Mouse (Mus musculus) cerebellum, postnatal 36 days (tissue): ENCODE results near the gene Uqcc2.

Experiments
- DNase-seq, 2 experiments: peaks; one replicate each; pipeline ENCODE4 v3.0.0; 2021 to 2022; ENCODE audit warnings: mixed read lengths in 2 of 2

Gene Uqcc2

DNA sequence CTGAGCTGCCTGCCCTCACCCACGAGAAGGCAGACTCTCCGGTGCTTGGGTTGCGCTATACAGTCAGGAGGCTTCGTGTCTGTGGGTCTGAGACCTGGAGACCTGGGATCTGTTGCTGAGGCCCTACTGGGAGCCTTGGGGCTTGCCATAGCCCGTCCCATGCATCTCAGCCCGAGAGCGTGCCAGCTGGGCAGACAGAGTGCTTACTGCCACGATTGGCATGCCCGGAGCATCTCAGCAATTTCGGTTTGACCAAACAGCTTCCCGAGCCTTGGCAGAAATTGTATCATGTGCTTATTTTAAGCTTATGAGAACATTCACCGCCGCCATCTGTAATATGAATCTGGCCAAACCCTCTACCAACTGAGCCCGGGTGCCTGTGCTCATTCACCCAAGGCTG, 20.5 kb upstream of the Uqcc2 start:
- DNase-seq: peak; percentile 65

DNA sequence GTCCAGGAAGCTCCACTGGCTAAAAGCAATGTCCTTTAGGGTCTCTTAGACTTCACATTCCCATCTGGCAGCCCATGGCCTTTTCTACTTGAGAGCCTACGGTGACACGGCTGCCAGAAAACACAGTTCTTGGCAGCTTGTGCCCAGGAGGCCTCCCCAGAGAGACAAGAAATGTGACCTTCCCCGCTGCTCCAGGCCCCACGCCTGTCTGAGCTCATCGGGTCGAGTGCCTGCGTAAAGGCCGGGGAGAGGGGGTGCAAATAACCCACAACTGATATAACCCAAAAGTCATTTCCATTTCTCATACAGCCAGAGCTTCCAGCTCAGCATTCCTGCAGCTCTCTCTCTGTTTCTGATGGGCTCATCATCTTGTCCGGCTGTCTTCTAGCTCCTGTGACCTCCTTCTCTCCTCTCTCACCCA, 20.1 kb upstream of the Uqcc2 start:
- DNase-seq: peak in 1 of 2 experiments; percentile 36

DNA sequence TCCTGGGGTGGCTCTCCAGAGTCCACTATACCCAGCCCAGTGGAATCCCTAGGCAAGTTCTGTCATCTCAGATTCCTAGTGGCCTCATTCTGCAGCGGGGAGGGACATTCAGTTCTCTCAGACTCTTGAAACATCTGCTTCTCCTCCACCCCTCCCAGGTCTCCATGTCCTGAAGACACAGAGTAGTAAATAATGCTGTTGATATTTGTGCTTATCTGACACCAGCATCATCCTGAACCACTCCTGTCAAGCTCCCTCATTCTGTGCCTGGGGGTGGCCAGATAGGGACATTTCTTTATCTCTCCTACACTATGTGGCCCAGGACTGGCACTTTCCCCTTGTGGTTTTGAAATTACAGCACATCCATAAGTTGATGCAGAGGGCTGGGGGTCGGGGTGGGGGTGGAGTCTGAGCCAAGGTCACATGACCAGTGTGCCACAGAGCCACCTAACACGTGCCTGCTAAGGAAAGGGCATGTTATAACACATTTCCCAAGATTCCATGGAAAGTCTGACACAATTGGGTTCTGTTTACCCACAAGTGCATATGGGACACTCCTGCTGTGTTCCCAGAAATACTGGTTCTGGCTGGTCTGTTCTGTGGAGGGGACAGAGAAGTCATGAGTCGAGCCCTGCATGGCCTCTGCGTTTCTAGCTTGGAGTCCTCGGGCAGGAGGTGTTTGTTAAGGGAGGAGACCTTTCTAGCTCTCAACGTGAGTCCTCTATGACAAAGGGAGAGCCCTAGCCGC, 19.4 kb upstream of the Uqcc2 start:
- DNase-seq: no peak

DNA sequence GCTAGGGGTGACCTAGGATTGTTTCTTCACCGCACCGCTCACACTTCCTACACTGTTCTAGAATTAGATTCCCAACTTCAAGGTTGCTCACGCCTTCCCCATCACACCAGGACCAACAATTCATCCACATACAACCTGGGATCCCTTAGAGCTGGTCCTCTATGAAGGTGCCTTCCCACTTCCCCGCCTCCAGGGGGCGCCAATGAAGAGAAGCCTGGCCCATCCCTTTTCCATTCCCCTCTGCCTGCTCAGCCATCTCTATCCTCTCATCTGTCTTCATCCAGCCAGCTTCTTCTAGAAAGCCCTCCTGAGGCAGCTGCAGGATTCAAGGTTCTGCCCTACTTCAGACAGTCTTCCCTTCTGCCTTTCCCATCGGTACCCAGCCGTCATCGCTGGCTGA, 17.7 kb upstream of the Uqcc2 start:
- DNase-seq: peak; percentile 34 to 36

DNA sequence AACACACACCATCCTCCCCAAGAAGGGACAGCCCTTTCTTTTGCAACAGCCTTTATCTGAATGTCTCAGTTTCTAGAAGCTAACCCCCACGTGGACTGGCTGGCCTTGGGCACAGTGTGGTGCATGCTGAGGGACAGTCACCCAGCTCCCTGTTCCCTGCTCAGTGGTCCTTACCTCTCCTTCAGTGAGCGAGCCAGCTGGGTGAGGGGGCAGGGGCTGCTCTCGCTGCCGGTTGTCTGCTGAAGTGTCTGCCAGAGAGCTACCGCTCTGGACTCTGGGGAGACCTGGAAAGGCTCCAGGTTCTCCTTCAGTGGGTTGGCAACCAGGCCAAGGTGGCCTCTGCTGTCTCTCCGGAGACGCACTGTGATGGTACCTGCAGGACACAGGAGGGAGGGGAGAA, 17.2 kb upstream of the Uqcc2 start:
- DNase-seq: peak in 1 of 2 experiments; percentile 19

DNA sequence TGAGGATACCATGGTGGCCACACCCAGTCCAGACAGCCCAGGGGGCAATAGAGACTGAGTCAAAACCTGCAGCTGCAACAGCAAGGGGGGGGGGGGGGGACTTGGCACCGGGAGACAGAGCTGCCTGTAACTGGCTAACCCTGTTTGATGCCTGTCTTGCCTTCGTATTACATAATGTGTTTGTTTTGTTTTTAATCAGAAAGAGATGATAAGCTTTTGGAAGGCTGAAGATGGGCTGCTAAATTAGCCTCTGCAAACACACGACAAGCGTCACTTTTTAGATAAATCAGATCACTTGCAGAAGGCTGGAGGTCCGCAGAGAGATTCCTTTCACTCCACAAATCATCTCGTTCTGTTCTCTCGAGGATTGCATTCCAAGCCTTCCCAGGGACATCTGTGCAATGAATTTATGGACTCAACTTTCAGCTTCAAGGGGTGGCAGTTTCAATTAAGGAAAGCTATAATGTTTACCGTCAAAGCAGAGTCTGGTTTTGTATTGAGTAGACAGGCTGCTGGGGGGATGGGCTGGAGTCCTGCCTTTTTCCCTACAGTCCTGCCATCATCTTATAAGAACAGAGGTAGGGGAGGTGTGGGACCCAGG, 12.7 kb upstream of the Uqcc2 start:
- no peak for DNase-seq

DNA sequence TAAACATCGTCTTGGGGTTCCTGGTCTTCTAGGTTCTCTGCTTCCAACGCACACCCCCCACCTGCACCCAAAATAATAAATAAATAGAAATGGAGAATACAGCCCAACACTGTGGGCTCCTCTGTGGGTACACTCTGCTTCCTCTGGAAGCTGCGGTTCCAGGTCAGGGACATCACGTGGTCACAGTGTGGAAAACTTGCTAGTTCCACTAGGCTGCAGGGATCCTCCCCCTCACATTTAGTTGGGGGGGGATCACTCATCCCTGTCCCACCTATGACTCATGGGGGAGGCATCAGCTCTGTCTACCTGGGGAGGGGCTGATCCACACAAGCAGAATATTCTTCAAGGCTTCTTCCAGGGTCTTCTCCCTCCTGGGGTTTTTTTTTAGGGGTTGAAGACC, 10.4 kb upstream of the Uqcc2 start:
- DNase-seq: no peak

DNA sequence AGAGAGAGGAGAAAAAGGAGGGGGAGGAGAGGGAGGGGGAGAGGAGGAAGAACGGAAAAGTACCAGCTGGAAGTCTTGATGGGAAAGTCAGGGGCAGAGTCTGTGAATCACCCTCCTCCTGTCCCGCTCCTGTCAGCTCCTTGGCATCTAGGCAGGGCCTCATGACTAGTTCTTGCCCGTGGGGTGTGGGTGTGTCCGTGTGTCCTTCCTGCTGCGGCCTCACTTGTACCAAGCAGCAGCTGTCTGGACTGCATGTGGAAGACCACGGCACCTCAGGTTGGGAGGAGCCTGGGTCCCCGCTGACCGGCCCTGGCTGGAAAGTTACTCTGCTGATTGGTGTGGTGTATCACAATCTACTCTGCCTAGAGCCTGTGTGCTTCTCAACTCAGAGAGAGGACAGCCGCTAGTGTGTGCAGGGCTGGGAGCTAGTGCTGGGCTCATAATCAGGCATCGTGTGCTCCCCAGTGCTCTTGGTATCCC, 8.3 kb upstream of the Uqcc2 start:
- DNase-seq: no peak

DNA sequence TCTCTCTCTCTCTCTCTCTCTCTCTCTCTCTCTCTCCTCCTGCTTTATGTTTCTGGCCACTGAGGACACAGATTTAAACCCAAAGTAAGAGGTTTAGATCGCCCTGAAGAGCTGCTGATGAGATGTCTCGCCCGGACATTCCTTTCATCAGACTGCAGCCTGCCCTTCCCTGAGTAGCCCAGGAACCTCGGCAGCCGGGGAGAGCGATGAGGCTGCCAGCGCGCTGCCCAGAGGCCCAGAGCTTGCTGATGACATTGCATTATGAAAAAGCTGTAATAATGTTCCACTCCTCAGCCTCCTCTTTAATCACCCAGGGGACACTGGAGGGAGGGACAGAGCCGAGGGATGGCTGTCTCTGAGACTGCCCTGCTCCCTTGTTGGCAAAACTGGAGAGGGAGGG, 6.5 kb upstream of the Uqcc2 start:
- no peak for DNase-seq

DNA sequence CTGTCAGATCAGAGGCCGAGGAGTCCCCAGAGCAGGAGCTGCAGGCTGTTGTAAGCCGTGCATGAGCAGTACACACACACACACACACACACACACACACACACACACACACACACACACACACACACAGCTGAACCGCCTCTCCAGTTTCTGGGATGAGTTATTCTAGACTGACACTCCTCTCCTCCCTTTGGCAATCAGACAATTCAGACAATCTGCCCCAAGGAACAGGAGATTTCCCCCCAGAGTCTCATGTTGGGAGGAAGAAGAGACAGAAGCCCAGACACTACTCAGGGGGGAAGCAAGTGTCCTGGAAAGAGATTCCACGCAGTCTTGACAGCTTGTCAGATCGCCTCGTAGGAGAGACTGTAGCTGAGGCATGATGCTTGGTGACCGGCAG, 5.6 kb upstream of the Uqcc2 start:
- no peak for DNase-seq

DNA sequence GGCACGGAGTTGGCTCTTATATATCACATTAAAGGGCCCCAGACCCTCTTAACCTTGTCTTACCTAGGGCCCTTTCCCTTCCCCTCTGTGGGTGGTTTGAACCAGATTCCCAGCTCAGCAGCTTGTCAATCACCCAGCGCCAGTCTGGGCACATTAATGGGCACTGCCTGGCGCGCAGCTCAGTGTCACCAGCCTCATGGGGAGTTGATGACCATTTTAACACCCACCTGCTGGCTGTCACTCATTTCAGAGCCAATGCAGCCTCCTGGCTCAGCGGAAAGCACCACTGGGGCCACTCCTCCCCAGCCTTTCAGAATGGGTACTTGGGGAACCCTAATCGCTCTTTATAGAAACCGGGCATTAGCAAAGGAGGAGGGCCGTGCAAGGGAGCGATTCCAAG, 4.7 kb upstream of the Uqcc2 start:
- no peak for DNase-seq

DNA sequence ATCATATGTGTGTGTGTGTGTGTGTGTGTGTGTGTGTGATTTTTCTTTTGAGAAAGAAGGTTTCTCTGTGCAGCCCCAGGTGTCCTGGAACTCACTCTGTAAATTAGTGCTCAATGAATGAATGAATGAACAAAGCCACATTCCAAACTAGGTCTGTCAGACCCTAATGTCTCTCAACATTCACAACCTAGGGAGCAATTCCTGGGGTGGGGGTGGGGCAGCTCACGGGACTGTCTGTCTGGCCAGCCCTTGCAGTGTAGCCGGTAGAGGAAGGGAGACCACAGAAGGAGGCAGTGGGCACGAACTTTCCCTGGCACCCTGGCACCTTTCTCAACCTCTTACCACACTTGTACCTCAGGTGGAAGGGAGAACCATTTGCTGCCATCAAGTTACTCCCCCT, 999 bp upstream of the Uqcc2 start:
- DNase-seq: no peak

DNA sequence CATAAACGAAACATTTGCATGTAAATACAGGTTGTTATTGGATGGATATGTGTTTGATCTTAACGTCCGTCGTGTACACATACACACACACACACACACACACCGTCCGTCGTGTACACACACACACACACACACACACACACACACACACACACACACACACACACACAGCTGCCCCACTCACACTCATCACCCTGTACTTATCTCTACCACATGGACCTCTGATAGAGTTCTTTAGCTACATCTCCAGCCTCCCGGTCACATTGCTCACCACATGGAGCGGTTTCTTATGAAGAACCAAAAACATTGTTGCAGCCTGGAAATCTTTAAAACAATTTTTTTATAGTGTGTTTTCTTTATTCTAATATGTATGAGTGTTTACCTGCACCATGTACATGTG, 471 bp upstream of the Uqcc2 start:
- no peak for DNase-seq

DNA sequence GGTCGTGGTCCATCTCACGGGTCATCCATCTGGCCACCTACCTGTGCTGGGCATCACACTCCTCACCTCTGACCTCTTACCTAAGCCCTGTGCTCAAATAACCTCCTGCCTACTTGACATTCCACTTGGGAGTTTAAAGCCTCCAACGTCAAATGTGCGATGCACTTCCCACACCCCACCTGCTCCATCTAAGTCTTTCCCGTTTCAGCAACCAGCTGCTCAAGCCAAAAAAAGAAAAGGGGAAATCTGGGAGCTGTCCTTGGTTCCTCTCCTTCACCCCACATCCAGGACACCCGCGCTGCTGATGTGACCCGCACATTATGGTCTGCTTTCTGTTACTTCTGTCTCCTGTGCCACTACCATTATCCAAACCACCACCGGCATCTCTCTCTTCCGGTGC, 1.5 kb downstream of the Uqcc2 start:
- no peak for DNase-seq

DNA sequence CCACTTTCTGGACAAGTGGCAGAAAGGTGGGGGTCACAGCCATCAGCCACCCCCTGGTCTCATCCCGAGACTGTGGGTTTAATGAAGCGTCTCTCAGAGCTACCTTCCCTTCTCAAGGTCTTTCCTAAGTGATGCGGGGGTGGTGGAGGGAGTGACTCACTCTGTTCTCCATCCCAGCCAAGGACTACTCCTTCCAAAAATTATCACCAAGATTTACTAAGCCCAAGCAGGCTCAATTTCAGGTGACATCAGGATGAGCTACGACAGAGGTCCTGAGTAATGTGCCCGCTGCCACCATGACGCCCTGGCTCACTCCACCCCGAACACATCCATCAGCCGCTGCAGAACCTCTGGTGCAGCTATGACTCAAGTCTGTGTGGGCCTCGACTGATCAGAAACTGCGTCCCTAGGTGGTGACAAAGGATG, 2.5 kb downstream of the Uqcc2 start:
- no peak for DNase-seq

DNA sequence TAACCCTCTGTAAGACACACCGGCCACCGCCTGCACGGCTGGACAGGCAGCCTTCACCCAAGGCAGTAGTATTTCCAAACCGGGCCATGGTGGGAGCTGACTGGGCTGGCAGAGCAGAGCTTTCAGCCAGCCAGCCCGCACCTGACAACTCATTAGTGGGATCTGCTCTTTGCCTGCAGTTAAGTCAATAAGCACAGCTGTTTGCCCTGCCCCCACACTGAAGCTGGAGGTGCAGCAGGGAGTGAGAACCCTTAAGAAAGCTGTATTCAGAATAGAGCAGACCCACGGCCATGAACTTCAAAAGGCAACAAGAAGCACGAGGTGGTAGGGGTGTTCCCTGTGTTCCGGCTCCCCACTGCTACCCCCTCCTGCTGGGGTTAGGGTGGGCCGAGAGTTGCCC, 3.5 kb downstream of the Uqcc2 start:
- no peak for DNase-seq

DNA sequence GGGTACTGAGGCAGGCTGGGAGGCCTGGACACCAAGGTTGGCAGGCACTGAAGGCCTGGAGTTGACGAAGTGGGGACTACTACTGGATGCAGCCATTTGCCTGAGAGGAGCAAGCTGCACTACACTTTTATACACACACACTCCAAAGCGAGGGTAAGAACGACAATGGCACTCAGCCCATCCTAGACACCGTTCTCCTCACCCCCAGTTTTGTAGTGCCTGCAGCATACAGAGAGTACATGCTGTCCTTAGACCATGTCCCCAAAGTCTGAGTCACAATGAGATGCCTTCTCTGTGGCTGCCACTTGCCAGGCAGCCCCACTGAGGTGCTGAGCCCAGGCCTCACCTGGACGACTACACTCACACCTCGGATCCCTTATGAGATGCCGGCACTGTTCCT, 3.9 kb downstream of the Uqcc2 start:
- DNase-seq: no peak

DNA sequence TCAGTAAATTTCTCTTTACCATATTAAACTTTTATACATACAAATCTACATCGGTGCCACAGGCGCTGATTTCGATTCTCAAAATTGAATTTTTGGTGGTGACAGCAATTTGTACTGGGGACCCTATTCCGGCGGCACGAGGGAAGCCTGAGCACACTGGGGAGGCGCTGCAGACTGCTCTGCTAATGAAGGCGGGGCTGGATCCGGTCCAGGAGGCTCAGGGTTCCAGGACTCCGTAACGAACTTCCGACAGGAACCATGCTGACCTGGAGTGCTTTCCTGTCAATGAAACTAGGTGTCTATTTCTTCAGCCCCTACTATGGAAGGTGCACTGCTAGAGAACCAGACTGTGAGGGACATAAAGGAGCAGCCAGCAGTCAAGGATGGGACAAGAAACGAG, 4.4 kb downstream of the Uqcc2 start:
- peak; percentile 45 to 57 for DNase-seq

DNA sequence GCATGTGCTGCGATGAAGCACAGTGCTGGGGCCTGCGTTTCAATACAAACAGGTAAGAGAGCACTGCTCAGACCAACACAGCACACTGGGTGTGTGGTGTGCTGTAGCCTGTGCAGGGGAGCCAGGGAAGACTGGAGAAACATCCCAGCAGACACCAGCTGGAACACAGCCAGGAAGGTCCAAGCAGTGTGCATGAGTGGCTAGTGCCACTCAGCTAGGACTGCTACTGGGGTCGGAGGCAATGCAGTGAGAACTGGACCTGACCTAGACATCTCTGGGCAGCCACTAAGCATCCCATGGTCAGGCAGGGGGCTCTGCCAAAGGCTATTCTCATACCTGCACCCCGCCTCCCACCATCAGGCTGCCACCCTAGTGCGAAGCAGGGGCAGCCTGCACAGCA, 5.5 kb downstream of the Uqcc2 start:
- no peak for DNase-seq

DNA sequence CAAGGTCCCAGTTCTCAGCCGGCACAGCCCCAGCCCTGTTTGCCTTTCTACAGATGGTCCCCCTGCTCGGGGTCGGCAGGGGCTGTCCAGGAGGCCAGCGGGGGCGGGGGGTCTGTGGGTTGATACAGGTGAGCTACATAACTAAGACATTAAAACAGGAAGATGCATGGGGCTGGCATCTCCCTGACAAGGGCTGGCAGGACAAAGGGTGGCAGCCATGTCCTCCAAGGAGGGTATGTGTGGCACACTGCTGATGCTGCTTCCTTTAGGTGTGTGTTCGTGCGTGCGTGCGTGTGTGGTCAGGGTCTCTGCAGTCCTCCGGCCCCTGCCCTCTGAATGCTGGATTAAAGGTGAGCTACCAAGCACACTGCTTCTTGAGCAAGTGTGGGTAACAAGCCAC, 6.7 kb downstream of the Uqcc2 start:
- no peak for DNase-seq

DNA sequence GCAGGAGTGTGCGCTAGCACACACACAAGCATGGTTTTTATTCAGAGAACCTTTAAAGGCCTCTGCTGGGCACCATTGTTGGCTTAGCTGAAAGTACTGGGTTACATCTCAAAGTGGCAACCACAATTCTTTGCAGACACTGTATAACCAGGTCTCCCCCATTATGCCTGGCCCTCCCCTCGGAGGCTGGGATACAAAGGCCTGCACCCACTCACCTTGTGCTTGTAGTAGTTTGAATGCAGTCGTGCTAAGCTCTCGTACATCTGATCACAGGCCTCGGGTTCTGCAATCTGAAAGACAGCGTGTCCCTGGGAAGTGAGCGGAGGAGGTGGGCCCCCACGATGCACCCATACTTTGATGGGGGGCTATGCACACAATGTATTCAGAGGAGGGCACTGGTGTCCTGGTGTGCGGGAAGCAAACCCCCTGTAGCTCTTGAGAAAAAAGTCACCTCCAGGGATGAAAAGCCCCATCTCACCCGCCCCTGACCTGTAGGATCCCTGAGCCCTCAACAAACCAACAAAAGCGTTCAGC, 8.0 kb downstream of the Uqcc2 start:
- DNase-seq: no peak

DNA sequence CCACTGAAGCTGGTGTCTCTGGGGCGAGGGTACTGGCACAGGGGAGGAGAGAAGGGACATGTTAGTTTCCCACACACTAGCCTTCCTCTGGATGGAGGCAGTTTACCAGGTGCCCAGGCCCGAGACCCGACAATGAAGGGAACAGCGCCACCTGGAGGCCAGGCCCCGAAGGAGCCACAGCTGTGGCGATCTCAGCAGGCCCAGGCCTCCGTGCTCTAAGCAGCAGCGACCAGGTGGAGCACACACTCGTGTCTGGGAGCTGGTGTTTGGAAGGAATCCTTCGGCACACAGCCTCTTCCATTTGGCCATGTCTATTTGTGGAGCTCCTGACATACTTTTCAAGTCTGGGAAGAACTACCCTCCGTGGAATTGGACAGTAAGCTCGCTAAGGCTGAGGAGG, 8.5 kb downstream of the Uqcc2 start:
- peak; percentile 87 for DNase-seq

DNA sequence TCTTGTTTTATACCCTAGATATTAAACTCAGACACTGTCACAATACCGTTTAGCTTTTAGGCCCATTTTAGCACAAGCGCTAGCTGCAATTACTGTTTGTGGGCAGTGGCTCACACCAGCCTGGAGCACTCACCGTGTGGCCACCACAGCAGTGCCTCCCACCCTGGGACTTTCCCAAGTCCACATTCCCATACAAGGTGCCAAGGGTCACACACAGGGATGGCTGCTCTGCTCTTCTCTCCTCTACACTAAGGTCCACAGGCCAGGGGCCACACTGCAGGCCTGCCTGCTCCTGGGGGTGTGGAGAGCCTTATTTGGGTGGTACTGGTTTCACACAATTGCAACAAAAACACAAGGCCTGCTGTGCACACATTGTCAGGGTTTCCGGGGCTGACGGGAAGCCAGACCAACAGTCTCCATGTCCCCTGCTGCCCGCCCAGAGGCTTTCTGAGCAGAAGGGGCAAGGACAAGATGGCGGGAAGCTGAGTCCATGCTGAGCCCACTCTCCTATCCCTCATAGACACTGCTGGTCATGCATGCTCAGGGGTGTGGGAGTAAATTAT, 9.8 kb downstream of the Uqcc2 start:
- no peak for DNase-seq

DNA sequence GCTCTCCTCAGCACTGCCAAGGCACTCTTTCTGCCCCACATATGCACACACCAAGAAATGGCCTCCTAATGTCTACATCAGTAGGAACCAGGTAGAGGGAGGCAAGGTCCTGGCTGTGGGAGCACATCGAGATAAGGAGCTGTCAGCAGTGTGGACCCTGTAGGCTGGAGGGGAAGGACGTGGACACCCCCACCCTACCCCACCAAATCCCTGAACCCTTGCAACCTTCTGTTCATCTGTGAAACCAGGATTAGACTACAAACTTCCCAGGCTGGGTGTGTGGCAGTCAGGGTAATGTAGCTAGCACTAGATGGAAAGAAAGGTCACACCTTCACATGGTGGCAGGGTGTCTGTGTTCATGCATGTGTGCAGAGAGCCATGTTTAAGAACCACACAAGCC, 10.6 kb downstream of the Uqcc2 start:
- DNase-seq: no peak
